In genomic region chr11:65161881-65162766, GRCm38 (mm10) we compare ENCODE assay signal across 9 mouse cellular contexts. TPM values are rescaled to one million over a fixed set of nuclear protein-coding genes. Genes with fewer than 3 reads are reported as not detected.
A peak's percentile ranks its signal among the peaks of the same experiment; 100 is the strongest.
DNase-seq lines count a peak whose midpoint lies in the region; ATAC-seq and TF ChIP-seq lines count a peak whose summit lies in the region.
"Had no signal": no experiment of that assay in that cellular context is flagged by ENCODE, and none has a peak within 500 bp of the region (broad histone marks: within the 10 kb centered on the region; RNA-seq: fewer than 3 reads in every experiment).

No protein-coding gene starts in this region.

- intact Hi-C loops in left cerebral cortex, postnatal 25 days (cut with DNase I), result loop anchor here (1.0 to 2.0 kb wide), 3 partner anchors 25 to 103 kb away; no protein-coding TSS in a partner anchor

- no peaks in the 10 kb centered on the region for H3K36me3 ChIP-seq in spleen, adult 2 months (ENCODE audit: control insufficient read depth, insufficient read depth, low read length)
- no peaks in the 10 kb centered on the region for H3K36me3 ChIP-seq in embryonic facial prominence, embryonic 10.5 days (replicated peaks)
- H3K36me3 ChIP-seq in hindbrain, embryonic 12.5 days, result no peaks in the 10 kb centered on the region
- H3K36me3 ChIP-seq in midbrain, embryonic 10.5 days, result no peaks in the 10 kb centered on the region

- H3K4me3 ChIP-seq in spleen, adult 2 months (ENCODE audit: extremely low read depth, insufficient read depth, insufficient read length), result peak overlapping the region; percentile 34; the same call in 1 of the 2 replicates
- peak overlapping the region; percentile 88 for H3K4me3 ChIP-seq in embryonic facial prominence, embryonic 10.5 days
- H3K4me3 ChIP-seq in hindbrain, embryonic 12.5 days, result peak overlapping the region; percentile 89
- peak overlapping the region; percentile 76 for H3K4me3 ChIP-seq in midbrain, embryonic 10.5 days

- no peak overlapping the region for H3K27ac ChIP-seq in spleen, adult 2 months (ENCODE audit: insufficient read depth, low read length)
- peak overlapping the region; percentile 86 for H3K27ac ChIP-seq in embryonic facial prominence, embryonic 10.5 days (replicated peaks)
- peak overlapping the region; percentile 75 for H3K27ac ChIP-seq in hindbrain, embryonic 12.5 days
- peak overlapping the region; percentile 86 for H3K27ac ChIP-seq in midbrain, embryonic 10.5 days (replicated peaks)

- no peak for TF ChIP-seq CTCF in spleen, adult 2 months (IDR thresholded peaks at IDR 0.05; ENCODE audit: extremely low read depth, insufficient read depth, insufficient read length, insufficient replicate concordance)

- peak overlapping the region; percentile 88 for H3K9ac ChIP-seq in hindbrain, embryonic 12.5 days

- H3K4me2 ChIP-seq in hindbrain, embryonic 12.5 days (replicated peaks), result peak overlapping the region; percentile 94

- H3K27me3 ChIP-seq in spleen, adult 2 months (ENCODE audit: control insufficient read depth, insufficient read depth, low read length), result peaks cover 3% of the 10 kb centered on the region
- peaks cover 23% of the 10 kb centered on the region for H3K27me3 ChIP-seq in embryonic facial prominence, embryonic 10.5 days (replicated peaks; ENCODE audit: low read depth, poor library complexity, severe bottlenecking)
- peaks cover 14% of the 10 kb centered on the region for H3K27me3 ChIP-seq in hindbrain, embryonic 12.5 days
- H3K27me3 ChIP-seq in midbrain, embryonic 10.5 days (ENCODE audit: low read depth, poor library complexity, severe bottlenecking), result peaks cover 18% of the 10 kb centered on the region

- TF ChIP-seq POLR2A in spleen, adult 2 months (IDR thresholded peaks at IDR 0.05; ENCODE audit: low read depth, low read length), result no peak

- H3K4me1 ChIP-seq in spleen, adult 2 months (ENCODE audit: control insufficient read depth, insufficient read depth, insufficient read length), result no peaks in the 10 kb centered on the region
- peaks cover 16% of the 10 kb centered on the region for H3K4me1 ChIP-seq in embryonic facial prominence, embryonic 10.5 days
- H3K4me1 ChIP-seq in hindbrain, embryonic 12.5 days, result peaks cover 7% of the 10 kb centered on the region
- H3K4me1 ChIP-seq in midbrain, embryonic 10.5 days, result peaks cover 13% of the 10 kb centered on the region

- no peaks in the 10 kb centered on the region for H3K9me3 ChIP-seq in embryonic facial prominence, embryonic 10.5 days
- H3K9me3 ChIP-seq in hindbrain, embryonic 12.5 days (replicated peaks), result no peaks in the 10 kb centered on the region
- no peaks in the 10 kb centered on the region for H3K9me3 ChIP-seq in midbrain, embryonic 10.5 days (replicated peaks)

- 11% methylated on average over 46 of the region's 49 CpGs for WGBS in spleen, adult 2 months
- under 1% methylated on average over 49 of the region's 49 CpGs for WGBS in embryonic facial prominence, embryonic 10.5 days
- 0% methylated on average over 49 of the region's 49 CpGs for WGBS in hindbrain, embryonic 12.5 days
- WGBS in midbrain, embryonic 10.5 days, result under 1% methylated on average over 49 of the region's 49 CpGs

- peak; percentile 85 for ATAC-seq in hindbrain, embryonic 12.5 days (ENCODE audit: low FRiP score)

- no peak for DNase-seq in spleen, adult 2 months (ENCODE audit: low read depth in 1 of 2, low spot score in 2 of 2)
- DNase-seq in spleen, postnatal 36 days (ENCODE audit: low spot score in 2 of 2), result no peak
- DNase-seq in embryonic facial prominence, embryonic 10.5 days (ENCODE audit: low spot score), result peak; percentile 9
- peak; percentile 18 to 30 for DNase-seq in left cerebral cortex, postnatal 25 days (ENCODE audit: low spot score in 2 of 2)
- DNase-seq in midbrain, embryonic 10.5 days (ENCODE audit: low spot score), result no peak
- DNase-seq in testis, postnatal 14 days (ENCODE audit: low spot score), result peak; percentile 28
- DNase-seq in thymus, postnatal 0 days (ENCODE audit: low spot score), result no peak

RNA-seq across cellular contexts. Expression of gene Arhgap44, which starts 0.6 kb away (rescaled TPM):
- polyA plus RNA-seq in spleen, adult 2 months (2012; rRNA removed), result 0.35 and 0.52 TPM in 2 replicates
- polyA plus RNA-seq in embryonic facial prominence, embryonic 10.5 days (2016; fragmentation: Nextera tagmentation; extraction: Ambion mirVana), result 3.5 and 3.8 TPM in 2 replicates
- 6.8 and 7.3 TPM in 2 replicates for polyA plus RNA-seq in hindbrain, embryonic 12.5 days (2016; fragmentation: Nextera tagmentation; extraction: Ambion mirVana)
- total RNA-seq in left cerebral cortex, postnatal 25 days (2021), result 100 to 1,000 TPM; 148 to 149 TPM
- polyA plus RNA-seq in midbrain, embryonic 10.5 days (2016; fragmentation: Nextera tagmentation; extraction: Ambion mirVana), result 3.8 and 4.5 TPM in 2 replicates
- polyA plus RNA-seq in thymus, postnatal 0 days (2015; fragmentation: Nextera tagmentation; extraction: Ambion mirVana), result 4.5 and 5.1 TPM in 2 replicates
- total RNA-seq: neutrophil, adult 5-6 weeks had no signal

RNA-seq across cellular contexts. Expression of gene 1700086D15Rik, which starts 2.4 kb away (rescaled TPM):
- polyA plus RNA-seq in spleen, adult 2 months (2012; rRNA removed), result not detected in 2 replicates
- polyA plus RNA-seq in embryonic facial prominence, embryonic 10.5 days (2016; fragmentation: Nextera tagmentation; extraction: Ambion mirVana), result 0.23 TPM in 1 of 2 replicates, not detected in the other
- 0.29 TPM in 1 of 2 replicates, not detected in the other for polyA plus RNA-seq in hindbrain, embryonic 12.5 days (2016; fragmentation: Nextera tagmentation; extraction: Ambion mirVana)
- total RNA-seq in left cerebral cortex, postnatal 25 days (2021), result 1 to 10 TPM; 2.7 to 4.5 TPM
- polyA plus RNA-seq in midbrain, embryonic 10.5 days (2016; fragmentation: Nextera tagmentation; extraction: Ambion mirVana), result 0.11 TPM in 1 of 2 replicates, not detected in the other
- polyA plus RNA-seq in thymus, postnatal 0 days (2015; fragmentation: Nextera tagmentation; extraction: Ambion mirVana), result 0.17 TPM in 1 of 2 replicates, not detected in the other
- total RNA-seq: neutrophil, adult 5-6 weeks had no signal

Comparison
In these comparisons a context has a peak if more than half of its experiments do, and no peak if none do; other contexts are left out.
1. DNase-seq: peak in embryonic facial prominence, embryonic 10.5 days (single experiment), left cerebral cortex, postnatal 25 days (2 of 2) and testis, postnatal 14 days (single experiment); none in spleen, adult 2 months (0 of 2), spleen, postnatal 36 days (0 of 2), midbrain, embryonic 10.5 days (single experiment) and thymus, postnatal 0 days (single experiment).
2. H3K4me3 ChIP-seq: peak in every context shown above with its lines; median percentile 89 in hindbrain, embryonic 12.5 days; 88 in embryonic facial prominence, embryonic 10.5 days; 76 in midbrain, embryonic 10.5 days; 34 in spleen, adult 2 months.